Mouse (Mus musculus) heart, postnatal 36 days (tissue): ENCODE measurements around the gene Slc51a. TPM values are rescaled to one million over a fixed set of nuclear protein-coding genes. Genes with fewer than 3 reads are reported as not detected.
"Not testable (repeated sequence)": the region's sequence is repeated elsewhere in the genome, so short reads cannot be mapped to it uniquely, and the experiment has no call there.

Experiments
- DNase-seq, 2 experiments: peaks; one replicate each; pipeline ENCODE4 v3.0.0; 2021 to 2022
- intact Hi-C: fragments of 180-260 bp; cut with DNase I; formaldehyde crosslinking; loops from one replicate; pipeline ENCODE4 v1.15.1; 2025
- total RNA-seq, 2 experiments: library from RNA; stranded (reverse); gene quantifications; 2 replicates each; pipeline ENCODE4 v1.2.3; 2021

Gene Slc51a
- total RNA-seq, 2 experiments from 2014 or later: 0.38 to 0.44 TPM

DNA sequence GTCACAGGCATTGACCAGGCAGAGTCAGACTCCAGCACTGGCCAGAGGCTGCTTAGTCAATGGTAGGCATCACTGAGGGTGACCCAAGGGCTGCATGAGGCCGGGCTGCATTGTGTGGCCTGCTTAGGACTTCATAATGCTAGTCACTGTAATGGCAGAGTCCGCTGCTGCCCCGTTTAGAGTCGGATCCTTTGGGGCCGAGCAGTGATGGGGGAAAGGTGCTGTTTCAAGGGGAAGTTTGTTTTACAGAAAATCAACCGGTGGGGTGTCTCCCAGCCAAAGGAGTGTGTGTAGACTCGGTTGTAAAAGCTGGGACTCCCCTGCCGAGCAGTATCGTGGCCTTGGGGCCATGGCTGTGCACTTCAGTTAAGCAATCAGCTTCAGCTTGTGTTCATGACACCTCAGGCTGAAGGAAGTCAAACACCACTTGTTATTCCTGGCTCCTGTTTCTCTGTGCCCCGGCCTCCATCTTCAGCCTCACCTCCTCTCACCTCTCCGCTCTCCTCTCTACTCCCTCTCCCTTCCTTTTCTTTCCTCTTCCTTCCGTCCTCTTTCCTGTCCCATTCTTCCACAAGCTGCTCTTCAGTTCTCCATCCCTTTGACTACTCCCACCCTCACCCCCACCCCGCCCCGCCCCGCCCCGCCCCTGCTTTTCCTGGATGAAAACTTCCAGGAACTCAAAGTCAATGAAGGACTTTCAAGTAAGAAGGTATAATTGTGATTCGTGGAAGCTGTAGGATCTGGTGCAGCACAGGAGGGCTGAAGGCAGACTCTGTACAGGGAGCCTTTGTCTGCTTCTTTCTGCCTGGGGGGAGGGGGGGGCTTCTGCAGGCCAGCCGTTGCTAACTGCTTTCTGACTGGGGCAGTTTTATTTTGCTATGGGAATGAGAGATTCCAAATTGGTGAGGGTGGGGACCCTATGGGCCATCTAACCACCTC is 23.0 kb upstream of the Slc51a start:
- DNase-seq: no peak
- intact Hi-C loops: no loop called here

DNA sequence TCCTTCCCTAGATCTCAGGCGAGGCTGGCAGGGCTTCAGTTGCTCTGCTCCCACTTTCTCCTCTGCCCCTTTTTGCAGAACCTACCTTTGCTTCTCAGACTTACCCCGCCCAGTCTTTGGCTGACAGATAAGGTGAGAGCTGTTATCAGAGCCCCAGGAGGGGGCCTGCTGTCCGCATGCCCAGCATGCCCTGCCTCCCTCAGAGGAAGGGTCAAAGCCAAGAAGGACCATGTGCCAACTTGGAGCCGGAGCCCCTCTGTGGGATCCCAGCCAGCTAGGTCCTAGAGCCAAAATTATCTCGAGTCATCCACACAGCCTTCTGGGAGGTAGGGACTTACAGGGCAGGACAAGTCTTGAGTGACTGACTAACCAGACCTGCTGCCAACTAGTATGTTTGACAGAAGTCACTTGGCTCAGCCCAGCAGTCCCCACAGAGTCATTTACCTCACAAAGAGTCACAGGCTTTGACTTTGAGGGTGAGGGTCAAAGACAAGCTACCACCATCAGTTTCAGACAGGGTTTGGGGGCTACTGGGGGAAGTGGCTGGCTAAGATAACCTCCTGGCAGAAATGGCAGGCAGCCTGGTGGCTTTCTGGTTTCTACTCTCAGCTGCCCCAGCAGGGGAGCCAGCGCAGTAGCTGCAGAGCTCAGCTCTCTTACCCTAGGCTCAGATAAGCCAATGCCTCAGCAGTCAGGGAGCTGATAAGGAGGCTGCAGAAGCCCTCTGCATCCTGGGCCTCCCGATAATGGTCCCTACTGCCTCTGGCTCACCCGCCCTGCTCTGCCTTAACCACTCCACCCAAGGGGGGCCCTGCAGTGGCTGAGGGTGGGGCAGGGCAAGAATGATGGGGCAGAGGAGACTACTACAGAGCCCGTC is 21.6 kb upstream of the Slc51a start:
- DNase-seq: peak in 1 of 2 experiments; percentile 42
- intact Hi-C loops: loop anchor here (2.0 kb wide), 1 partner anchor 99 kb away; the partner anchor contains the start of gene Tfrc

DNA sequence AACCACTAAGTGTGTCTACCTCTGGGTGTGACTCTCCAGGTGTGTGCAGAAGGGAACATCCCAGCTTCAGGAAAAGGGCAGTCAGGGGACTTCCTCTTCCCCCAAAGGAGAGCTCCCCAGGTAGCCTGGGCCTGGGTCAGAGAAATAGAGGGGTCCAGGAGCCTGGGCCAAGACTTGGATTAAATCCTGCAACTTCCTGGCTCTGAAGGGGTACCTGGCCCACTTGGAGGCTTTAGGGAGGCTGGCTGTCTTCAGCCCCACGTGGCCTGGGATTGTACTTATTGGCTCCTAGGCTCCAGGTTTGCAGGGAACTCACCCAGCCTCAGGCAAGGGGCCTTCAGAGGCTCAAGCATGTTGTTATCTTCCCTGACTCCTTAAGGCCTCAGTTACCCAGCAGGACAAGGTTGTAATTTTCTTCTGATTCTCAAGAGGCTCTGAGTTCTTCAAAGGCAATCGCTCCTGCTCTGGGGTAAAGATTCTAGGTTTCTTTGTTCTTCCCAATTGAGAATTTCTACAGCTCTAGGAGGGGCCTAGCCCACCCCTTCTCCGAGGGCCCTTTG is 20.9 kb upstream of the Slc51a start:
- intact Hi-C loops: loop anchor here (1.0 to 2.0 kb wide), 2 partner anchors 100 to 174 kb away; partner anchors contain the start of gene Tfrc
- no peak for DNase-seq

DNA sequence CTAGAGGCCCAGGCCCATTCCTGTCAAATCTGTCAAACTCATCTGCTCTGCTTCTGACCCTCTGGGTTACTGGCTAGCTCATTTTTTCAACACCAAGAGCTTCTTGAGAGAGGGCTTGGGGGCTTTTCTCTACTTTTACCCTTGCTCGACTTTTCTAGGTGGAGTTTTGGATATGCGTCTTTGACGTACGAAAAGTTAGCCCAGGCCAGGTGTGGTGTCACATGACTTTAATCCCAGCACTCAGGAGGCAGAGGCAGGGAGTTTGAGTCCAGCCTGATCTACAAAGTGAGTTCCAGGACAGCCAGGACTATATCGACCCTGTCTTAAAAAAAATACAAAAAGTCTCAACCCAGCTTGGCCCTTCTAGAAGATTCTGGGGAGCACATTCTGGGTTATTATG is 20.4 kb upstream of the Slc51a start:
- no peak for DNase-seq
- intact Hi-C loops: loop anchor here (1.0 to 2.0 kb wide), 2 partner anchors 101 to 174 kb away; partner anchors contain the start of gene Tfrc

DNA sequence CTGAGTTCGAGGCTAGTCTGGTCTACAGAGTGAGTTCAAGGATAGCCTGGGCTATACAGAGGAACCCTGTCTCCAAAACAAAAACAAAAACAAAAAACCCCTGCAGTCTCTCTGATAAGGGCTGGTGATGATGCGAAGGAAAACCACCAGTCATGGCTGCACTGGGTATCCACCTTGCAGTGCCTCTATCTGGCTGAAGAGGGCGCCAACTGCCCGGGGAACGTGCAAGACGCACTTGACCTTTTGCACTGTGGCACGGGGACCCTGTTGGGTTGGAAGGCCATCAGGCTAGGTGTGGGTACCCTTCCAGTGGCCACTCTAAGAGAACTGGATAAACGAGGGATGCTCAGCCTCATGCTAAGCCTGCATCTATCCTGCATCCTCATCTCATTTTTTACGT is 19.7 kb upstream of the Slc51a start:
- DNase-seq: peak; percentile 52 to 64
- intact Hi-C loops: loop anchor here (2.0 kb wide), 1 partner anchor 129 kb away; no protein-coding TSS in a partner anchor

- DNase-seq: no peak
- intact Hi-C loops: loop anchor here (2.0 kb wide), 1 partner anchor 130 kb away; no protein-coding TSS in a partner anchor
Measured at GRCm38 (mm10) chr16:32506868-32507267, 19.2 kb upstream of the Slc51a start.

GRCm38 (mm10) chr16:32506298-32506697 is 18.6 kb upstream of the Slc51a start:
- no peak for DNase-seq
- intact Hi-C loops: loop anchor here (2.0 kb wide), 1 partner anchor 131 kb away; no protein-coding TSS in a partner anchor

DNA sequence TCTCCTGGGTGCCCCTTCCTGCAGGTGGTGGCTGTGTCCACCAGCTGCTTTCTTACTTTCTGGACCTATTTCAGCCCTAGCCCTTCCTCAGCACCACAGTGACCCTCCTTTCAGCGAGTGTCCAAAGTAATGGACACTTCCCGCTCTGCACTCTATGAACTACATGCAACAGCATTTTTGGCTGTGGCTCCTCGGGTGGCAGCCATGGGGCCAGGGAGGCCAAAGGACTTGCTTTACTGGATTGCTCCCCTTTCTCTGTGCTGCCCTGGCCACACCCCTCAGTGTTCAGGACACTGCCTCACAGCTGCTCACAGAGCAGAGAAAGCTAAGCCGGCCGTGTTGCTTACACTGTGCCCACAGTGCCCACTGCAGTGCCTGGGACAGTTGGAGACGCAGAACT is 16.0 kb upstream of the Slc51a start:
- intact Hi-C loops: no loop called here
- DNase-seq: no peak

GRCm38 (mm10) chr16:32502621-32503335 is 15.1 kb upstream of the Slc51a start:
- DNase-seq: no peak
- intact Hi-C loops: no loop called here

DNA sequence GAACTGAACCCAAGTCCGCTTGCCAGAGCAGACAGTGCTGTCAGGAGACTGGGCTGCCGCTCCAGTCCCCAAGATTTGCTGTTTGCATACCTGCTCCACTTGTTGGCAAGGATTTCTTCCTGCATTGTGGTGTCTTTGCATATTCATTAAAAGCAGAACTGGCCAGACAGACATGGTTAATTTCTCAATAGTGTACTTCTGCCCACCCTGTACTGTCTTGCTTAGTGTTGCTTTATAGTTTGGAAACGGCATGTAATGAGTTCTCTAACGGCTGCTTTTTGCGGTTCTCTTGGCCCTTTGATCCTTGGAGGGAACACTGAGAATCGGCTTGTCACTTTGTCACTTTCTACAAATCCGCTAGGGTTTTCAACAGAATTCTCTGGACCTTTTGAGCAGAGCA is 13.8 kb upstream of the Slc51a start:
- intact Hi-C loops: no loop called here
- DNase-seq: no peak

DNA sequence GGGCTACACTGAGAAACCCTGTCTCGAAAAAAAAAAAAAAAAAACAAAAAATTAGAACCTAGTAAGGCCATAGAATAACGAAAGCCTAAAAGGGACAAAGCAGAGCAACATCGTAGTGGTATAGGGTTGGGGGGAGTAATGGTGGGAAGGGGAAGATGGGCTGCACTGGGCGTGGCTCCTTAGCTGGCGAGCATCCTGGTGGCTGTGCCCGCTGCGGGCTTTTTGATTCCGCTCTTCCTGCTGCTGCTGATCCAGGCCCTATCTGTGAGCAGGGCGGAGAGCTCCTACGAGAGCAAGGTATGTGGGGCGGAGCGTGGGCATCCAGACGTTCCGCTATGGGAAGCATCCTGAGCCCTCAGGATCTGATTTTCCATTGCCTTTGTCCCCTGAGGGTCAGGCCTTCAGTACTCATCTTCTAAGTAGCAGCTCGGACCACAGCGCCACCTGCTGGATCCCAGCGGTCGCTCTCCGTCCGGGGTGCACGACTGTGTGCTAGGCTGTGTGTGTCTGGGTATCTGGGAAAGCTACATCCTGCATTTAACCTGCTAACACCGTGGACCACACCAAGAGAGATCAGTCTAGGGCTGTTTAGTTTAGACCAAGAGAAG is 11.9 kb upstream of the Slc51a start:
- peak; percentile 81 to 88 for DNase-seq
- intact Hi-C loops: loop anchor here (2.0 to 5.0 kb wide), 3 partner anchors 127 to 383 kb away; no protein-coding TSS in a partner anchor

GRCm38 (mm10) chr16:32498996-32499395 is 11.3 kb upstream of the Slc51a start:
- DNase-seq: no peak
- intact Hi-C loops: loop anchor here (2.0 to 5.0 kb wide), 3 partner anchors 127 to 382 kb away; no protein-coding TSS in a partner anchor

DNA sequence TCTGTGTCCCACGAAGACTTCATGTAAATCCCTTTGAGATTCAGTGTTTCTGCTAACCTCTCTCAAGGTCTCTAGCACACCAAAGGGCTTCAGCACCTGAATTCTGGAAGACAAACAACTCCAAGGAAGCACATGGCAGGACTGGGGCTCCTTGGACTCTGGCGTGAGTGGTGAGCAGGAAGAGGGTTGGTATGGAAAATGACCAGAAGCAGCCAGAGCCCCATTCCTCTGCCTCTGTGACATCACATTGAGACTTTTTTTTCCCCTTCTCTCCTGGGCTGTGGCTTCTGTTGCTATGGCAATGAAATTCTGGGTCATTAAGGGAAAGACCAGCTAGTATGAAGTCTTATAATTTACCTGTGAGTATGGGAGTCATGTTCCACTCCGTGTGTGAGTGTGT is 8.3 kb upstream of the Slc51a start, which contains the start of gene Zdhhc19:
TSS of gene Zdhhc19 (plus strand) at position 301 of the 400 bp plus-strand sequence.
- intact Hi-C loops: loop anchor here (5.0 kb wide), 2 partner anchors 124 to 234 kb away; no protein-coding TSS in a partner anchor
- DNase-seq: no peak

DNA sequence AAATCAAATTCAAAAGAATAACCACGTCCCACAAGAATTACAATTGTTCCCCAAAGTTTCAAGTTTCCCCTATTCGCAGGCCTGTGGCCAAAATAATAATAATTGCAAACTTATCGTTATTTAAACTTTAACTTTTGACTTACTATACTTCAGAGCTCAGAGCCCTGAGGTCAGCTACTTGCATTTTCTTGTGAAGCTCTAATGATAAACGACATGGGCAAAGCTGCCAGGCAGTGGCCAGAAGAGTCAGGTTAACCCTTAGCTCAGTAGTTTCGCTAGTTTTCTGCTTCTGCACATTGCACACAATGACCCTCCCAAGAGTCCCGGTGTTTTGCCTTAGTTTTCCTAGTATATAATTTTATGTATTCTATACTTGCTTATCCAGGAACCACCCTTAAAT is 6.7 kb upstream of the Slc51a start:
- DNase-seq, intact Hi-C loops: not testable (repeated sequence)

DNA sequence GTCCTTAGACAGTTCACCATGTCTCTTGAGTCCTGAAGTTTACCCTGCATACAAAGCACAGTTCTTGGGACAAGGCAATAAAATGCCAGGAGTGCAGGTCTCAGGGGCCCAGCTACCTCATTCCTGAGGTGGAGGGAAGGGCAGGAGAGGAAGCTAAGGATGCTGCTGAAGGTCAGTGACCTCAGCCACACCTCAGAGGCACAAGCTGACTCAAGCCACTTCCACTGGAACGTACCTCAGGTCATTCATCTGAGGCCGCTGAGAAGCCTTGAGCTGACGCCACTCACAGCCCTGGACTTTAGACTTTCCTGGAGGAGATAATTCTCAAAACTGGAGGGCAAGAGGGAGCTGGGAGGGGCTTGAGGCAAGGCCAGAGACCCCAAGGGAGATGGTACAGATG is 1.3 kb upstream of the Slc51a start:
- intact Hi-C loops: no loop called here
- DNase-seq: no peak

GRCm38 (mm10) chr16:32486046-32486445 is 1.6 kb downstream of the Slc51a start:
- DNase-seq: no peak
- intact Hi-C loops: no loop called here

DNA sequence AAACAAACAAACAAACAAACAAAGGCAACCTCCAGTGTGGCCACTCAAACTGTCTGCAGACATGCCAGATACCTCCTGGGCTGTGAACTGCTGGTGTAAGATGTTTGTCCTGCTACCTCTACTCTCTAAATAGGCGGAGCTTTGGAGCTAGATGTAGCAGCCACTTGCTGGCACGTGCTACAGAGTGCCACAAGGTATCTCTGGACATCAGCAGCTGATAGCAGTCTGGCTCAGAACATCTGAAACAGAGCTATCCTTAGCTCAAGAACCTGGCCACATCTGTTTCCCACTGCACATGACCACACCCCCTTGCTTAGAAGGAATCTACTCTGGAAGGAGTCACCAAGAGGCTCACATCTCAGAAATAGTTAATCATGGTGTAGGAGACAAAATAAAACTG is 2.5 kb downstream of the Slc51a start:
- DNase-seq: no peak
- intact Hi-C loops: no loop called here

GRCm38 (mm10) chr16:32484431-32484871 is 3.2 kb downstream of the Slc51a start:
- intact Hi-C loops: no loop called here
- DNase-seq: no peak

DNA sequence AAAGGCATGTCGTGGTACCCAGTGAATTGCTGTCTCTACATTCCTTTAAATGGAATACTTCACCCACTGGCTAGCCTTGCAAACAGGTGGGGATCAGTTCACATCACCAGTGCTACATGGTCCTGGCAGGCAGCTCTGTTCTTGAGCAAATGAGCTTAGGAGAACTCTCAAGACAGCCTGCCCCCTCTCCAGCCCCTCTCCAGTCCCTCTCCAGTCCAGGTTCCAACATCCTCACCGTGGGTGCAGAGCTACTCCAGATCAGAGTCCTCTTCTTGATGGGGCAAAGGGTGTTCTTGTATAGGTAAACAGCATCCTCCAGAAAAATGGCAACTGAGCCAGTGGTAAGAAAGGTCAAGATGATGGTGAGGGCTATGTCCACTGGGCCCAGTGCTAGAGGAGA is 8.3 kb downstream of the Slc51a start:
- intact Hi-C loops: no loop called here
- DNase-seq: no peak
